Mouse (Mus musculus): Measurements from ENCODE around the gene Usp34. TPM values are rescaled to one million over a fixed set of nuclear protein-coding genes. Genes with fewer than 3 reads are reported as not detected.

Gene Usp34
- polyA plus RNA-seq (2014; fragmentation: Illumina TruSeq; extraction: RNeasy Lipid Tissue Mini Kit (QIAGEN cat#74804); ENCODE audit: low read depth, low replicate concordance), result 127 TPM

DNA sequence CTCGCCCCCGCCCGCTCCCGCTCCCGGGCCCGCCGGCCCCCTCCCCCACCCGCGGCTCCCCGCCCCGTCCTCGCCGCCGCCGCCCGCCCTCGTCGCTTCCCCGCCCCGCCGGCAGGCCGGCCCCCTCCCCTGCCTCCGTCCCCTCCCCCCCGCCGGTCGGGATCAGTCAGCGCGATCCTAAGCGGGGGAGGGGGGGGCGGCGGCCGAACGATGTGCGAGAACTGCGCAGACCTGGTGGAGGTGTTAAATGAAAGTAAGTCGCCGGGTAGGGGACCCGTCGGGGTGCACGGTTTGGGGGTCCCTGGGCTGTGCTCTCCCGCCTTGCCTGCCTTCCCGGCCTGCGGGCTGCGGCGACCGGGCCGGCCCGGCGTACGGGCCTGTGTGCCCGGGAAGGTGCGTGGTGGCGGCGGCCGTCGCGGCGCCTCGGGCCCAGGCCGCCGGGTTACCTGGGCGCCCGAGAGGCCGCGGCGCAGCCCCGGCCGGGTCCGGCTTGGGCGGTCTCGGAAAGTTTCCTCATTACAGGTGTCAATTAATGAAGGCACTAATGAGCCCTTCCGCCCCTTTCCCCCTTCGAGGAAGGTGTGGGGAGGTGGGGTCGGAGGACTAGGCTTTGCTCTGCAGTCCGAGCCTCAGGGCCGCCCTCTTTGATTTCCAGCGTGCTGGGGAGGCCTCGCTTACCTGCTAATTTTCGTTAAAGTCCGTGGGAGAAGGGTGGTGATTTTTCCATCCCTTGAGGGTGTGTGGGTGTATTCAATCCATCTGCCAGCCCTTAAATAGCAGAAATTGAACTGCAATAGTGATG, at the start of gene Usp34:
Gene Usp34 (plus strand): TSS at position 132 of the 802 bp plus-strand sequence.

DNA sequence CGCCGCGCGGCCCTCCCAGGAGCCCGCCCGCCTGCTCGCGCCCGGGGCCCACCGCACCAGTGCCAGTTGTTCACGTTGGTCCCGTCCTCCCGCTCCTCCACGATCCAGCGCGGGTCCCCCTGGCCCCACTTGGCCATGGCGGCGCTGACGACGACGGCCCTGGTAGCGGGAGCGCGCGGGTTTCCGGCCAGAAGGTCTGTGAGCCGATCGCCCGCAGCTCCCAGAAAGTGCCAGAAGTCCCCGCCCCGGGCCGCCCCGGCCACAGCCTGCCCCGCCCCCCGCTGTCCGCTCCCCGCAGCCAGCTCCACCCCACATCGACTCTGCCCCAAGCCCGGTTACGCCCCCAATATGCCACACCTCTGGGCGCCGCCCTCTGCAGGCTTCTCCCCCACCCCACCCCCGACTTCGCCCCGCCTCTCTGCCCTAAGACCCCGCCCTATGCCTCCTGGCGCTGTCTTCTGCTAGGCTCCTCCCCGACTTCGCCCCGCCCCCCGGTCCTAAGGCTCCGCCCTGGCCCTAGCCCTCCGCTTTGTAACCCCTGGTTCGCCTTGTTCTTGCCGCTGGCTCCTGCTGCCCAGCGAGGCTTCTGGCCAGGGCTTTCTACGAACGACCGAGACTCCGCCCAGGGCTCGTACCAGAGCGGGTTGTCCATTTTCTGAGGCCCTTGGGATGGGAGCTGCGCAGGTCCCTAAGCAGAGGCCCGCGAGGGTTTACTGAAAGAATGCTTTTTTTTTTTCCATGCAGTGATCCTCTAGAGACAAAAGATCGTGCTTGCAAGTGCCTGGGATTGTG, 191.2 kb downstream of the Usp34 start, which contains the start of gene Ahsa2:
Gene Ahsa2 (minus strand): TSS at position 313 of the 792 bp plus-strand sequence.

DNA sequence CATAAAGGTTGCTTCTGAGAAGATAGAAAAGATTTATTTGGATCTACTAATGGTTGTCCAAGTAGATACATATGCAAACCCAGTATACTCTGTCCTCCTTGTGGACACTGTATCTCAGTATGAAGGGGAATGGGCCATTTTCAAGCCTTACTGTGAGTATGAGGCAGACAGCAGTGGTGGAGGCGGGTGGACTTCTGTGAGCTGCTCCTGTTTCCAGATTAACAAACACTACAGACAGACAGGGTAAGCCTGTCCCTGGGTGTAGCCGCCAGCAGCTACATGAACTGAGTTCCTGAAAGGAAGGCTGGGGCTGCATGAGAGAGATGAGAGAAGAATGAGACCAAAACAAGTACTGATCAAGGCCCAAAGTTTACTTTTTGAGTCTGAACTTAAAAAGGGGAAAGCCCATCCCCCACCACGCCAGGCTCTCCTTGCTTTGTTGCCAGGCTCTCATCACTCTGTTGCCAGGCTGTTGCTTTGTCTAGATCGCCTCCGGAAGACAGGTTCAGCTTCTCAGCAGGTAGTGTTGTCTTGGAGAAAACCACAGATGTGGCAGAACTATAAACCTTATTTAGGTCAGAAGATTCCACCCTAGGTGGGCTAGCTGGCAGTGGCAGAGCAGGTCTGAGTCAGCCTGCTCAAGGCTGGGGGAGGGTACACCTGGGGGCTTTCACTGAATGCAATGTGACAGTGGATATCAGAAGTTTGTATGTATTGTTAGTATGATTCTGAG, 213.9 kb downstream of the Usp34 start, which contains the start of gene 1700093K21Rik:
Gene 1700093K21Rik (minus strand): TSS at position 683 of the 733 bp plus-strand sequence.

Other genes with a start within 250 kb of the Usp34 start
- gene Xpo1, start 50.9 kb upstream of the Usp34 start, polyA plus RNA-seq (2014; fragmentation: Illumina TruSeq; extraction: RNeasy Lipid Tissue Mini Kit (QIAGEN cat#74804); ENCODE audit: low read depth, low replicate concordance), result 141 TPM
- 50.4 TPM for gene Ahsa2, start 191.1 kb downstream of the Usp34 start, polyA plus RNA-seq (2014; fragmentation: Illumina TruSeq; extraction: RNeasy Lipid Tissue Mini Kit (QIAGEN cat#74804); ENCODE audit: low read depth, low replicate concordance)
- gene 1700093K21Rik, start 214.3 kb downstream of the Usp34 start, polyA plus RNA-seq (2014; fragmentation: Illumina TruSeq; extraction: RNeasy Lipid Tissue Mini Kit (QIAGEN cat#74804); ENCODE audit: low read depth, low replicate concordance), result not detected